Mouse (Mus musculus) CD4-positive, CD25-positive, alpha-beta regulatory T cell, adult 2 months (primary cell): Measurements from ENCODE around the gene Gins2.

Source experiments
- DNase-seq: peaks from one replicate; pipeline ENCODE4 v3.0.0-alpha.2; 2012; ENCODE audit warnings: low read depth, low spot score

Gins2 gene

DNA sequence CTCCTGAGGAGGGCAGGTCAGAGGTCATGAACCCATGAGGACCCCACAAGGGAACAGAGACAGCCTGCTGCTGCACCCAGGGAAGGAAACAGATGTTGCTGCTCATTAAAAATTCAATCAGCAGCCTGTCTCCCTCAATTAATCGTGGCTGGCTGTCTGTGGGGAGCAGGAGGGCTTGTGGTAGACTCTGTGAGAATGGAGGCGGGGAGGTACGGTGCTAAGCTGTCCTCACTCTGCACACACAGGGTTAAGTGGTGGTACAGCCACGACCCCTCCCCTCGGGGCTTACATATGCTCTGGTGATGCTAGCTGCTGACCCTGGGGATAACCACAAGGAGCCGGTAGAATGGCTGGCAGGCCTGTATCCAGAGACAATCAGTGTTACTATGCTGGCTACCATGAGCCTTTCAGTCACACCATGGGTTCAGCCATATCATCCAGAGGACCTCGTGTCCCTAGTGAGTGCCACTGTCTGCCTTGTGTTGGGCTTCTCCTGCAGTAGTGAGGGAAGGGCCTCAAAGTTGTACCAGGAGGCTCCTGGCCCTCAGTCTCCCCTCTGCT, 23.9 kb downstream of the Gins2 start:
- no peak for DNase-seq

DNA sequence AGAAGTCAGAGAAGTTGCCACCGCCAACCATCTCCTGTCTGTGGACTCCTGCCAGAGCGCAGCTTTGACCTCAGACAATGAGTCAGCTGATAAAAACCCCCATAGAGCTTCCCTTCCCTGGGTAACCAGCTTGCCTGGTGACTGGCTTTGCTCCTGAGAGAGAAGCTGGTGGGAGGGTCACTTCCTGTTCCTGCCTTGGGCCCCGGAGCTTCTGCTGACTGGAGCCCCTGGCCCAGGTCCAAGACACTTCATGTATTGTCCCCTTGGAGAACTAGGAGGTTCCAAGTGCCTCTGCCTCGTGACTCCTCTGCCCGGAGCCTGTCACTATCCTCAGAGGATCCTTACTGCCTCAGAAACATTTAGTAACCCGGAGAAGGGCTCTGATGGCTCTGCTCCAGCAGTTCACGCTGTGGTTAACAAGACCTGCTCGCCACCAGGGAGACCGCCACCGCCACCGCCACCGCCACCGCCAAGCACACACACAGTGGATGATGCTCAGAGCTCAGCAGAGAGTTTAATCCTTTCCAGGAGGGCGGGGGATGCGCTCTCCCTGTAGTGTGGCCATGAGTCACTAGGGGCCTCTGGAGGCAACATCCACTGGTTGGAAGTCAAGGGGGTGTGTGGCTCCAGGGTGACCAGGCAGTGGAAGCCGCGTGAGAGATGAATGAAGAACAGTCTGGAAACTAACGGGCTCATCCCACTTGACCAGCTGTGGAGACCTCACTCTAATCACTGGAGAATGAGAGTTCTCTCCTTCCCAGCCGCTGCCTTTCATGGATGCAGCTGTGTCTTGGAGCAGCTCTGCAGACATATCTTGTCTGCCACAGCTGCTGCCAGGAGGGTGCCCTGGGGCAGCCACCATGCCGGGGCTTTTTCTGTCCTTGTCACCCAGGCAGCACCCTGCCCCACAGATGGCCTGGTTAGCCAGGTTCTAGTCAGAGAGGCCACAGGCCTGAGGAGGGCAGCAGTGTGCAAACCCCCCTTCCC, 25.0 kb downstream of the Gins2 start:
- peak; percentile 38 for DNase-seq

DNA sequence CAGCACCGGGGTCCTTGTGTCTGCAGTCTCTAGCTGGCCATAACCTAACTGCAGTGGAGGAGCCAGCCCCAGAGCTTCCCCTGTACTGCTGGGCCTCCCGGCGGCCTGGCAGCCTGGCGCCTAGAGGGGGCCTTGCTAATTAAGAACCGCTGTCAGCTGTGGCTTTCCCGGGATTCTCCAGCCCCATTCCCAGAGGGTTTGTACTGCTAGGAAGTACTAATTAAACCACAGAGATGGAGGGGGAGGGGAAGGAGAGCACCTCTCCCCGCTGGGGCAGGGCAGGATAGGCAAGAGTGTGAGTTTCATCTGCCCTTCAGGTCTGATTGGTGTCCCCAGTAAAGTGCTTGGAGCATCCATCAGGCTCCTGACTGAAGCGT, 25.8 kb downstream of the Gins2 start:
- no peak for DNase-seq

DNA sequence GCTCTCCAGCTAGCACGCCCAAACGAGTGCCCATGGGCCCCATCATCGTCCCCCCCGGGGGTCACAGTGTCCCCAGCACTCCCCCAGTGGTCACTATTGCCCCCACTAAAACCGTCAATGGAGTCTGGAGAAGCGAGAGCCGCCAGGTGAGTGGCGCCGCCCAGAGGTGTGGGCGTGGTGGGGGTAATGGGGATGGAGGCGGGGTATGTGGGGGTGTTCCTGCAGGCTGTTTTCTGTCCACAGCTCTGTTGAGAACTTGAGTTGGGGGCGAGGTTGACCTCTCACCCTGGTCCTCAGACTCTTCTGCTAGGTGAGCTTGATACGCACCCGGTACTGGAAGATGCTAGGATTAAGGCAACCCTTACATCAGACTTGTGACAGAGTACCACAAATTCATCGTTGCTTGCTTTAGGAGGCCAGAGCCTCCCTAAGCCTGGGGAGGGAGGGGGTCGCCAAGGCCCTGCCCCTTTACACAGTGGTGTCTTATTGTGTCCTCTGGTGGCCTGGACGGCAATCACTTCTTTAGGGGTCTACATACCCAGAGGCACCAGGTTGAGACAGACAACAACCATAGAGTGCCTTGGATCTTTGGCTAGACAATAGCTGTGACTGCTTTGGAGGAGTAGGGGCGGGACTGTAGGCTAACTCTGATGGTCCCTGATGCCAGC, 26.3 kb downstream of the Gins2 start:
- no peak for DNase-seq

DNA sequence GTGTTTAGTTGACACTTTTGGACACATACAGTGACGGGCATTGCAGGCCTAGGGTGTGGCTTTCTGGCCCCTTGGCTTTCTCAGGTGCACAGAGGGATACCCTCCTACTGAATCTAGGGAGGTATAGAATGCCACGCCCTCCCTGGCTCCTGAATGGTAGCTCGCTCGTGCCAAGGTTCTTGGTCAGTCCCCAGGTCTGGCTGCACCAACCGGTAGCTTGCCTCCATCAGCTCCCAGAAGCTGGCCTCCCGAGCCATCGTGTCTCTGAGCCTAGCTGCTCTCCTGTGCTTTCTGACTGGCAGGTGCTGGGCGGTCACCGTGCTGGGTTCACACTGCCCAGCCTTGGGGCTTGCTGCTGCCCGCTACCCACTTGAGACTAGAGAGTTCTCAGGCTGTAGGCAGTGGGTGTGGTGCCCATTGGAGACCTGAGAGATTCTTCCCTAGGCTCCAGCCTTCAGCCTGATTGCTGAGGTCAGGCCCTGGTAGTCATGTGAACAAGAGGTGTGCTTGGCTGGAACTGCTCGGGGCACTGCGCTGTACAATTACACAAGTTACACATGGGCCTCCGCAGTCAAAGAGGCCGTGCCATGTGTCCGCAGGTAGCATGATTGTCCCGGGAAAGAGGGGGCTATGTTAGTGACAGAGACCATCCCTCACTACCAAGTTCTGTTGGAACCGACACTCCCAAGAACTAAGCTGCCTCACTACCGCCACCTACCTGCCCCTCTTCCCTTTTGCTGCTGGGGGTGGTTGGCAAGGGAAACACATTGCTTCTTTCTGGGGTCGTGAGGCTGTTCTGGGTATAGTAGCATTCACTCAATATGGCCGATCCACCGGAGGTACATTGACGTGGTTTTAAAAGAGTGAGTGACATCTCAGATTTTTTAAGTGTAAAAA, 27.3 kb downstream of the Gins2 start:
- peak; percentile 46 for DNase-seq

DNA sequence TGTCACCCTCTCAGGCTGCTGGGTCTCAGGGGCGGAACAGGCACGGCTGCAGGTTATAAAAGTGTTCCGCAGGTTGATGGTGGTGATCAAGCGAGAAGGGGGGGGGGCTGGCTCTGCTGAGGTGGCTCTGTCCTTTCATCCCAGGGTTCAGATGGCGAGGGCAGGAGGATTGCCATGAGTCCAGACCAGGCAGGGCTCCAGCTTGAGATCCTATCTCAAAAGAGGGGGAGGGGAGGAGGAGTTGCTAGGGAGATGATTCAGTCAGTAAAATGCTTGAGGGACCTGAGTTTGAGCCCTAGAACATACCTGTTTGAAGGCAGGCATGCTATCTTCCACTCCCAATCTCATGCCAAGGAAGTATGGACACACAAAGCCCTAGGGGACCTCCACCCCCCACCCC, 28.6 kb downstream of the Gins2 start:
- no peak for DNase-seq

DNA sequence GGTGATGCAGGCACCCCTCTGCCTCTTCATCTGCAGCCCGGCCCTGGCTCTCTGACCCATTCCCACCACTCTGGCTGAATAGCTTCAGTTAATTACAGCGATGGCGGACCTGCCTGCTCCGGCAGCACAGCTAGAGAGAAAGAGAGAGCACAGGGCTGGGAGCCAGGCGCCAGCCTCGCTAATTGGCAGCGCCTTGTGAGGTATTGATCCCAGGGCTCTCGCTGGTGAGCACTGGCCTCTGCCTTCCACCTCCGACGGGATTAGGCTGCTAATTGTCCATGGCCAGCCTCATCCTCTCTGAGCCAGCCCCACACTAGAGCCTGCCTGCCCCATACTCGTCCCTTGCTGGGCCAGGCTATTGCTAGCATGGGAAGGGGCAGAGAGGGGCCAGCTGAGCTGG, 29.4 kb downstream of the Gins2 start:
- no peak for DNase-seq

DNA sequence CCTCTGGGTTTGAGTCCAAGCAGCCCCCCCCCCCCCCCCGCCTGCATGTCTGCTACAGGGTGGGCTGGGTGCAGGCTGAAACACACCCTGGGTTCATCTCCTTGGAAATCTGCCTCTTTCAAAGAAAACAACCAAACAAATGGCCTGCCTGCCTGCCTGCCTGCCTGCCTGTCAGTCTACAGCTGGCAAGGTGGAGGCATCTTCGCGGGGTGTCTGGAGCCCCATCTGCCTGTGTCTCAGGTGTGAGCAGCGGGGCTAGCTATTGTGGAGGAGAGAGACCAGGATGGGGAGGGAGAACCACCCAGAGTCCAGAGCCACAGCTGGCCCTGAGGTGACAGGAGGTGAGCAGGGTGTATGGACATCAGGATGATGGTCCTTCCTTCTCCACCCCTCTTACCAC, 30.9 kb downstream of the Gins2 start:
- no peak for DNase-seq

DNA sequence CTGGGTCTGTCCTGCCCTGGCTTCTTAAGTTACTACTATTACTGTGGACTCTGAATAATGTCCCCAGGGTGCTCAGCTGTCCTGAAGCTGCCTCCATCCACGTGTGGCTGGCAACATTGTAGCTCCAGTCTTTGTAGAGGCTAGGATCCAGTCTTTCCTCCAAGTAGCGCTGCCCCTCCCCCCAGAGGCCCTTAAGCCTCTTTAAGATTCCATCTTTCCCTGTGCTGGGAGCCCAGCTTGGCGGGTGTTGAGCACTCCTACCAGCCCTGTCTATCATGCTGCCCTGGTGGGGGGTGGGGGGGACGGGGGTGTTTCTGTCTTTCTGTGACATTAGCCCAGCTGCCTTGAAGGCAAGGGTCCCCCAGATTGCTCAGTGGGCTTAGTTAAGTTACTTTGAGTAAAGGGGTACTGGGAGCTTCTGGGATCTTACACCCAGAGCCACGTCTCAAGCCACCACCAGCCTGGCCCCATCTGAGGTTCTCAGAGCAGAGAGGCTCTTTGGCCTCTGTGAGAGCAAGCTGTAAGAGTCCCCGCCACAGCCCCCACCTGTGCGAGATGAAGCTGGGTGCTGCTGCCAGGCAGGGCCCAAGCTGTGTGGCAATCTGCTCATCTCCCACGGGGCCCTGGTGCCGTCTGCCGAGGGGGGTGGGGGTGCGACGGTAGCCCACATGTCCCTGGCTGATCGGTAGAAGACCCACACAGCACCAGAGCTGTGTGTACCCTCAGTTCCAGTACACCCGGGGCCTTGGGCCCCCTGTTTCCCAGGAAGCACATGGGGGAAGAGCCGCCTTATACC, 31.7 kb downstream of the Gins2 start:
- no peak for DNase-seq

DNA sequence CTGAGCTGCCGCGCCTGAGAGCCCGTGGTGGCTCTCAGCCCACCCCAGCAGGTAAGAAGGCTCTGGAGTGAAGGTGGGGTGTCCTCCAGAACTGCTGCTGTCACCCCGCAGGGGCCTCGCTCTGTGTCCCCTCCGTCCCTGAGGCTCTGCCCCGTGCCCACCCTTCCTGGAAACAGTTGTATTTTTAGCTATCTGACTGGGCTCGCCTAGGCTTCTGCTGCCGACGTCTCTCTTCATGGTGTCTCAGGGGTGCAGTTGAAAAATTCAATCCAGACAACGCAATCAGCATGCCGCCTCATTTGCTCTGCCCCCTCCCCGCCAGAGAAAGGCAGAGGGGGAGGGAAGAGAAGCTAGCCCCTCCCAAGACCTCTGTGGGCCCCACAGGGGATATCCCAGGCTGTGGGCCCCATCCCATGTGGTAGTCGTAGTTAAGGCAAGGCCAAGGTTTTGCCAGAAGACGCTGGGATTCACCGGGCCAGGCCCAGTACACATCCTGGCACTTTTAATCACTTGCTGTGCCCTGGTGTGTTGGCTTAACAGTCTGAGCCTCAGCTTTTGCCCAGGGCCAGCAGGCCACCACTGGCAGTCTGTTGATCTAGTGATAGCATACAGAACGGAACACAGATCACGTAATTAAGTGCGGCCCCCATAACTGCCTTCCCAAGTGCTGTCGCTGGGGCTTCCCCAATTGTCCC, 32.8 kb downstream of the Gins2 start:
- DNase-seq = peak; percentile 20

DNA sequence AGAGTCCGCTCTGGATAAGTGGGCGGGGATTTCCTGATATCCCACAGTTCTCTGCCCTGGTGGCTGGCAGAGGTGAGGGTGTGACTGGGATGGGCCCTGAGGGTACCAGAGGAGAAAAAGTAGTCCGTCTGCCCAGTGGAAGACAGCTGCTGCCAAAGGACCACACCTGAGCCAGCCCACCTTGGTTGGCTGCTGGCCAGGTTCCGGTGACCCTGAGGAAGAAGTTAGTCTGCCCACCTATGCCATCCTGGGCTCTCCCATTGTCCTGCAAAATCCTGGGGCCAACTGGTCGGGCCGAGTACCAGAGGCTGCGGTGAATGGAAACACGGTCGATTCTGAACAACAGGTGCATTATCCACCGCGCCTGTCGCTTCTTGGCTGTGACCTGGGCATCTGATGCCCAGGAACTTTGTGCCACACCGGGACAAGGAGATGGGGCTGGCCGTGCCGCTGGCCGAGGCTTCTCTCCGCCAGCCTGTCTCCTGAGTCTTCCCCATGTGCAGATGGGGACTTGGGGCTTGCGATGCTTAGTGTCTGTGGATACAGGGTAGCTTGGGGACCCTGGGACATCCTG, 34.6 kb downstream of the Gins2 start:
- DNase-seq = no peak

DNA sequence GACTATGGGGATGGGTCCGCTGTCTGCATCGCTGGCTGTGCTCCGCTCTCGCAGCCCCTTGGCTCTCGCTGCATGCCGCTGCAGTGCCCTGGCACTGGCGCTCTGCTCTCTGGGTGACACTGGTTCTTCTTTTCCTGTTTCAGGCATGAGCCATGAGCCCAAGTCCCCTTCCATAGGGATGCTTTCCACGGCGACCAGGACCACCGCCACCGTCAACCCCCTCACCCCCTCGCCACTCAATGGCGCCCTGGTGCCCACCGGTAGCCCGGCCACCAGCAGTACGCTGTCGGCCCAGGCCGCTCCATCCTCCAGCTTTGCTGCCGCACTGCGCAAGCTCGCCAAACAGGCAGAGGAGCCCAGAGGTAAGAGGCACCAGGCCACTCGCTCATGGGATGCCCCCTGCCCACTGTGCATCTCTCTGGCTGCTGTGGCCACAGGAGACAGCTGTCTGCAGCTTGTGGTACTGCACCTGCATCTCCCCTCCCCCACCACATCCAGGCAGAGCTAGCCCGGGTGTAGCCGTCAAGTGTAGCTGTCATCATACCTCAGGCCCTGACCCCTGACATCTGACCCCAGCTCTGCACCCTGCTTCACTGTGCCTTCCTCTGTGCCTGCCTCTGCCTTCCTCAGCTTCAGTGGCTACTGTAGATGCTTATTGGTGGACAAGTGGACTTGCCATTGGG, 35.5 kb downstream of the Gins2 start:
- DNase-seq = no peak

DNA sequence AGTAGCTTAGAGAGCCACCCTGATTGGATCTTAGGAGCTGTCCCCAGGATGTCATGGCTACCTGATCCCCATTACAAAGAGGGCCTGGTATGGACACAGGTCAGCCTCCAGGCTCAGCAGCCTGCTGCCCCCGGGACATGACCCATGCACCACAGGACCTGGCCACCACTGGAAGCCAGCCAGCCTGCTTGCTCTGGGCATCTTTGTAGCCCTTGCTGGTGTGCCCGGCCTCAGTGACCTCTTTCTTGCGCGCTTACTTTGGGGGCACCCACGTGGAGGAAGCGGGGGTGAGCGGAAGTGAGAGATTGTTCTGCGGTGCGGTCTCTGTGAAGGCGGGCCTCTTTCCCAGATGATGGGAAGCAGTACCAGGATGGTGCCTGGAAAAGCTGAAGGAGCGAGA, 36.6 kb downstream of the Gins2 start:
- no peak for DNase-seq

DNA sequence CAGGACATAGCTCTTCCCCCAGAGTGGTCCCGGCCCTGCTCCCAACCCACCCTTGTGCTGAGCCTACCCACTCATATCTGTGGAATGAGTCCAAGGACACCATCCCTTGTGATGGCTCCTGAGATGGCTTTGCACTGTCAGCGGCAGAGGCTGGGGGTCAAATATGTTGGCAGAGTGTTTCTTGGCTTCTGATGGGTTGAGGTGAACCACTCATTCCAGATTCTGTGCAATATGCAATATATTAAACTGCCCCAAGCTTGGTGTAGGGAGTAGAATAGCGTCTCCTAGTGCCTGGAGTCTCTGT, 37.5 kb downstream of the Gins2 start:
- DNase-seq = no peak

DNA sequence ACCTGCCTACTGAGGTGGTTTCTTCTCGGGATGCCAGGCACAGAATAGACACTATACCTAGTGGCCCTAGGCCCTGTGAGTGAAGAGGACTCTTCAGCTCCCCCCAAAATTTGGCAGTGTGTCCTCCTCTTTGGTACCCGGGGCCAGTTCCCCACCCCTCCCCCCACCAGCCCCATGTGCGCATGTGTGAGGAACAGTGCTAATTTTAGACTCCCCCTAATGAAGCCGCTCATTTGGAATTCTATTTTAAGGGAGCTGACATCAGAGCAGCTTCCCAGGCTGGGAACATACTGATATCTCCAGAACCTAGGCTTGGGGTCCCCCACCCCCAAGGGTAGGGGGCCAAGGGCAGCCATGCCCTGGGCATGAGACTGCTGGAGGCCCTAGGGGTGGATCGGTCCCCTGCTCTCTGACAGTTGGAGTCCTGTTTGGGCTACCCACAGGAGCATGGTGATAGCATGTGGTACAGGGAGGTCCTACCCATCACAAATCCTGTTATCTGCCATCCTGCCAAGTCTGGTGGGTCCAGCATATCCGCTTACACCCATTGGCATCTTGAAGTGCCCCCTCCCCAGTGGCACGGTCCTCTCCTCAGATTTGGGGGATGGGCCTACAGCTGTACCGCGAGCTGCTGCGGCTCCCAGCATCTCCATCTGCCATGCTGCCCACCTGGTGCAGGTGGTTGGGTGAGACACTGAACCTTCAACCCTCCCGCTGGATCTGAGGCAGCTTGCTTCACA, 38.0 kb downstream of the Gins2 start:
- DNase-seq = no peak

DNA sequence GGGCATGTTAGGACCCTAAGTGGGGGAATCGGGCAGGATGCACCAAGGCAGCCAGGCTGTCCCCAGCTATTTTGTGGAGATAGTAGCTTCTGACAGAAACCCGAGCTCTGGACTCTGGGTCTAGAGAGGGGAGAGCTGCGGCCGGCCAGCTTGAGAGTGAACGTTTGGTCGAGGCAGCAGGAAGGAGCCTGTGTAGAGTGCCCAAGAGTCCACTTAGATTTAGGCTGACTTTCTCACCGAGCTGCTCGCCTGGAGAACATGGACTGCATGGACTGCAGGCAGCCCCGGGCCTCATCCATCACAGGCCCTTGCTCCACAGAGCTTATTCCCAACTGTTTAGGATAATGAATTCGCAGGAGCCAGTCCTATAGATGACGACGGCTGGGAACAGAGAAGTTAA, 38.7 kb downstream of the Gins2 start:
- no peak for DNase-seq

DNA sequence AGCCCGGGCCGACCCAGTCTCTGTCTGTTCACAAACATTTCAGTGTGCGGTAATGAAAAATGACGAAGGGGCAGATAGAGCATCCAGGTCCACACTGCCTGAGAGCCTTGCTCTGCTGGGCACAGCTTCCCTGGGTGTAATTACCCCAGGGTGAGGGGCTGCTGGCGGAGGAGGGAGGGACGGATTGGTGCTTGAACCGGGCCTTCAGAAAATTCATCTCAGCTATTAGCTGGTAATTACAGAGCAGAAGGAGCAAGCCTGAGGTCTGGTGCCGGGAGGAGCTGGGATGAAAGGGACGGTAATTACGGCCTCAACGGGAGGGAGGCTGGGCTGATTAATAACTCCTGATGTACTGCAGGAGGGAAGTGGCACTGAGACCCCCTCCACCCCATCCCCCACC, 39.2 kb downstream of the Gins2 start:
- DNase-seq = no peak

DNA sequence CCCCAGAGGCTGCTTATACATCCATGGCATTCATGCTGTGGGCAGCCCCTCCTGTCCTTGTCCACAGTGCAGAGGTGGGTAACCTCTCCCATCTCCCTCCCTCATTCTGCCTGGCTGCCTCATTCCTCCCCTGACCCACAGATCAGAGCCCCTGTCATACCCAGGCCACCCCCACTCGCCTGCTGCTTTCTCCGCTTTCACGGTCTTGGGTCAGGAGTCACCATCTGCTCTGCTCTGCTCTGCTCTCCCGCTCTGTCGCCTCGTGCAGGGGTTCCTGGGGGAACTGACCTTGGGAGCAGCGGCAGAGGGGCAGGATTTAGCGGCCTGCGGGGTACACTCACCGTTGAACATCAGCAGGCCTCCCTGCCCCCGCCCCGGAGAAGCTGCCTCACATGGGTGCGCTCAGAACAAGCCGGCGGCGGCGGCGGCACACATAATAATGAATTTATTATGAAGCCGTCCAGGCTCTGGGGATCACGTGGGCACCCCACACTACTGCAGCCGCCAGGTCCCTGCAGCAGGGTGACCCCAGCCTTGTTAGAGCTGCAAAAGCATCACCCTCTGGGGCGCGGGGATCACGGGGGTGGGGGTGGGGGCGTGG, 39.7 kb downstream of the Gins2 start:
- DNase-seq = no peak
